Comparison of ENCODE assay signal across 24 mouse cellular contexts in genomic region chr11:6581560-6581959, GRCm38 (mm10). TPM values are rescaled to one million over a fixed set of nuclear protein-coding genes. Genes with fewer than 3 reads are reported as not detected.
DNase-seq lines count a peak whose midpoint lies in the region; ATAC-seq and TF ChIP-seq lines count a peak whose summit lies in the region.
"Had no signal": no experiment of that assay in that cellular context is flagged by ENCODE, and none has a peak within 500 bp of the region (broad histone marks: within the 10 kb centered on the region; RNA-seq: fewer than 3 reads in every experiment).

No protein-coding gene starts in this region.

- no peak overlapping the region for H3K4me3 ChIP-seq in midbrain, embryonic 11.5 days (ENCODE audit: low read depth, low read length)
- H3K4me3 ChIP-seq in midbrain, embryonic 14.5 days (replicated peaks; ENCODE audit: low read depth, low read length) = no peak overlapping the region
- H3K4me3 ChIP-seq in CH12.LX (replicated peaks in 1 of 3; ENCODE audit: low read depth in 2 of 3, low read length in 2 of 3, poor library complexity in 1 of 3) = no peak overlapping the region
- H3K4me3 ChIP-seq in cerebellum, adult 2 months (replicated peaks; ENCODE audit: insufficient read depth, low read depth, low read length) = no peak overlapping the region
- H3K4me3 ChIP-seq: embryonic facial prominence, embryonic 15.5 days; erythroblast, embryonic 14.5 days; forebrain, embryonic 10.5 days; hindbrain, embryonic 13.5 days had no signal

- H3K9me3 ChIP-seq in midbrain, embryonic 11.5 days (ENCODE audit: control insufficient read depth, low read length) = no peaks in the 10 kb centered on the region
- no peaks in the 10 kb centered on the region for H3K9me3 ChIP-seq in midbrain, embryonic 14.5 days (ENCODE audit: control insufficient read depth, low read length)
- H3K9me3 ChIP-seq in CH12.LX (replicated peaks; ENCODE audit: low read length) = no peaks in the 10 kb centered on the region
- H3K9me3 ChIP-seq: embryonic facial prominence, embryonic 15.5 days; forebrain, embryonic 10.5 days; hindbrain, embryonic 13.5 days had no signal

- H3K79me2 ChIP-seq in CH12.LX (replicated peaks; ENCODE audit: control insufficient read depth, extremely low read depth, insufficient read depth, poor library complexity, severe bottlenecking) = no peaks in the 10 kb centered on the region

- ATAC-seq in midbrain, embryonic 11.5 days (ENCODE audit: low FRiP score) = no peak
- ATAC-seq in midbrain, embryonic 14.5 days (ENCODE audit: low FRiP score, low TSS enrichment) = no peak
- ATAC-seq: forebrain, embryonic 14.5 days; hindbrain, postnatal 0 days had no signal

- no peaks in the 10 kb centered on the region for H3K36me3 ChIP-seq in midbrain, embryonic 11.5 days (ENCODE audit: control insufficient read depth, insufficient read depth, low read length)
- peaks cover 9% of the 10 kb centered on the region for H3K36me3 ChIP-seq in midbrain, embryonic 14.5 days (ENCODE audit: control insufficient read depth, insufficient read depth, low read length)
- H3K36me3 ChIP-seq in CH12.LX (replicated peaks in 1 of 2; ENCODE audit: control insufficient read depth in 1 of 2, insufficient read depth in 1 of 2, low read length in 1 of 2) = peaks cover 20 to 64% of the 10 kb centered on the region in 2 experiments

- intact Hi-C loops in heart, postnatal 10 days (cut with DNase I) = no loop called here

- 0 out of 2 replicates have a peak, but pooled peaks have one; percentile 16 for TF ChIP-seq EP300 in CH12.LX (IDR thresholded peaks at IDR 0.05; ENCODE audit: low read length)

- no peak for TF ChIP-seq CTCF in CH12.LX (conservative IDR thresholded peaks at IDR 0.05 in 1 of 2, IDR thresholded peaks at IDR 0.05 in 1 of 2; ENCODE audit: low read depth in 2 of 2, low read length in 2 of 2)
- TF ChIP-seq CTCF in cerebellum, adult 2 months (IDR thresholded peaks at IDR 0.05; ENCODE audit: borderline replicate concordance, insufficient read depth, low read depth, low read length) = no peak

- dilution Hi-C loops in CH12.LX (cut with MboI; ENCODE audit: extremely low pct_ligation_motif_present, extremely low pct_unique_long_range_greater_than_20kb, low sequenced_read_pairs) = no loop called here

- TF ChIP-seq POLR2A in CH12.LX (IDR thresholded peaks at IDR 0.05; ENCODE audit: low read depth, low read length) = no peak
- TF ChIP-seq POLR2A in cerebellum, adult 2 months (IDR thresholded peaks at IDR 0.05; ENCODE audit: borderline replicate concordance, insufficient read depth, low read length) = no peak

- peak; percentile 33 for DNase-seq in midbrain, embryonic 11.5 days (ENCODE audit: low spot score, missing footprints)
- DNase-seq in midbrain, embryonic 14.5 days = no peak
- peak; percentile 77 to 85 for DNase-seq in B cell, adult 2 months
- DNase-seq in CH12.LX (ENCODE audit: extremely low read depth) = peak; percentile 66
- no peak for DNase-seq in heart, postnatal 10 days
- DNase-seq in cerebellum, adult 2 months = no peak
- DNase-seq: adrenal gland, postnatal 10 days; cerebellum, adult 11-12 months; cerebellum, adult 9-11 months; cerebellum, postnatal 36 days; gastrocnemius, postnatal 36 days; heart, adult 11 months; heart, postnatal 14 days had no signal

- H3K4me1 ChIP-seq in midbrain, embryonic 11.5 days (ENCODE audit: control insufficient read depth, insufficient read depth, low read length) = no peaks in the 10 kb centered on the region
- no peaks in the 10 kb centered on the region for H3K4me1 ChIP-seq in midbrain, embryonic 14.5 days (ENCODE audit: control insufficient read depth, insufficient read depth, low read length)
- peaks cover 13 to 54% of the 10 kb centered on the region in 2 experiments for H3K4me1 ChIP-seq in CH12.LX (ENCODE audit: control insufficient read depth in 1 of 2, insufficient read depth in 2 of 2)
- H3K4me1 ChIP-seq in cerebellum, adult 2 months (ENCODE audit: control insufficient read depth, insufficient read depth, low read length) = peaks cover 14% of the 10 kb centered on the region
- H3K4me1 ChIP-seq: embryonic facial prominence, embryonic 15.5 days had no signal

- TF ChIP-seq RAD21 in CH12.LX (IDR thresholded peaks at IDR 0.05; ENCODE audit: low read depth, low read length) = no peak

- H3K9ac ChIP-seq in midbrain, embryonic 11.5 days (ENCODE audit: low read length) = no peak overlapping the region
- H3K9ac ChIP-seq in midbrain, embryonic 14.5 days (replicated peaks; ENCODE audit: low read length) = no peak overlapping the region
- no peak overlapping the region for H3K9ac ChIP-seq in CH12.LX (ENCODE audit: insufficient read depth, low read depth)
- H3K9ac ChIP-seq: embryonic facial prominence, embryonic 15.5 days; hindbrain, embryonic 13.5 days had no signal

- H3K27me3 ChIP-seq in midbrain, embryonic 11.5 days (ENCODE audit: control insufficient read depth, insufficient read depth, low read length) = no peaks in the 10 kb centered on the region
- no peaks in the 10 kb centered on the region for H3K27me3 ChIP-seq in midbrain, embryonic 14.5 days (ENCODE audit: control insufficient read depth, insufficient read depth, low read length)
- no peaks in the 10 kb centered on the region for H3K27me3 ChIP-seq in CH12.LX (replicated peaks)
- no peaks in the 10 kb centered on the region for H3K27me3 ChIP-seq in cerebellum, adult 2 months (ENCODE audit: control insufficient read depth, insufficient read depth, low read length)
- H3K27me3 ChIP-seq: embryonic facial prominence, embryonic 15.5 days; hindbrain, embryonic 13.5 days had no signal

- WGBS in midbrain, embryonic 11.5 days = 89% methylated on average over 2 of the region's 2 CpGs
- WGBS in midbrain, embryonic 14.5 days = 94% methylated on average over 2 of the region's 2 CpGs
- WGBS in cerebellum, adult 2 months = 97% methylated on average over 2 of the region's 2 CpGs

- in situ Hi-C loops in CH12.LX (cut with MboI; ENCODE audit: low pct_ligation_motif_present, low pct_unique_long_range_greater_than_20kb, low sequenced_read_pairs) = loop anchor here (5.0 kb wide), 1 partner anchor 34 kb away; the partner anchor contains the start of gene Ccm2

- H3K4me2 ChIP-seq in midbrain, embryonic 11.5 days = no peak overlapping the region
- H3K4me2 ChIP-seq in midbrain, embryonic 14.5 days (ENCODE audit: low read length) = no peak overlapping the region
- no peak overlapping the region for H3K4me2 ChIP-seq in CH12.LX (ENCODE audit: insufficient read depth, low read depth, poor library complexity, severe bottlenecking)
- H3K4me2 ChIP-seq: embryonic facial prominence, embryonic 15.5 days; hindbrain, embryonic 13.5 days had no signal

- no peak overlapping the region for H3K27ac ChIP-seq in midbrain, embryonic 11.5 days (ENCODE audit: low read depth, low read length)
- H3K27ac ChIP-seq in midbrain, embryonic 14.5 days (replicated peaks; ENCODE audit: low read depth, low read length) = no peak overlapping the region
- no peak overlapping the region for H3K27ac ChIP-seq in CH12.LX (ENCODE audit: insufficient read depth, low read depth)
- no peak overlapping the region for H3K27ac ChIP-seq in cerebellum, adult 2 months (ENCODE audit: insufficient read depth, low read length)
- H3K27ac ChIP-seq: embryonic facial prominence, embryonic 15.5 days; forebrain, embryonic 10.5 days; hindbrain, embryonic 13.5 days; hindbrain, postnatal 0 days had no signal

TF ChIP-seq in CH12.LX, 34 proteins besides CTCF, POLR2A, EP300 and RAD21 (continues in another document):
- TF ChIP-seq ETS1 (conservative IDR thresholded peaks at IDR 0.05; ENCODE audit: low read depth, low read length) (peak; percentile 70), BHLHE40 (IDR thresholded peaks at IDR 0.05; ENCODE audit: low read depth, low read length) (peak; percentile 68; the same call in 1 of the 2 replicates), MAX (IDR thresholded peaks at IDR 0.05; ENCODE audit: low read length) (no peak), NELFE (IDR thresholded peaks at IDR 0.05; ENCODE audit: low read depth, low read length) (no peak), ZMIZ1 (IDR thresholded peaks at IDR 0.05; ENCODE audit: low read depth, low read length) (no peak), TCF12 (IDR thresholded peaks at IDR 0.05; ENCODE audit: low read depth, low read length) (no peak), KAT2A (IDR thresholded peaks at IDR 0.05; ENCODE audit: insufficient replicate concordance, low read length) (0 out of 2 replicates have a peak, but pooled peaks have one; percentile 53)

RNA-seq across cellular contexts. Expression of gene Nacad, which starts 24.3 kb away (rescaled TPM):
- 37.1 and 38.4 TPM in 2 replicates for polyA plus RNA-seq in midbrain, embryonic 11.5 days (2014; fragmentation: Nextera tagmentation; extraction: Ambion mirVana)
- polyA plus RNA-seq in midbrain, embryonic 14.5 days (2014; fragmentation: Nextera tagmentation; extraction: Ambion mirVana) = 88.5 and 100.0 TPM in 2 replicates
- total RNA-seq in CH12.LX (2012; rRNA removed) = 0.13 TPM in 2 replicates
- total RNA-seq in CH12.LX (2014; rRNA removed) = not detected in 2 replicates
- polyA plus RNA-seq in CH12.LX (2012; ENCODE audit: insufficient read length, low read depth) = 0.34 TPM in 1 of 2 replicates, not detected in the other
- total RNA-seq in heart, postnatal 10 days (2021) = 1 to 10 TPM in 1 of 2 experiments, under 1 TPM in 1; 0.60 to 1.1 TPM
- 70.0 and 94.4 TPM in 2 replicates for polyA plus RNA-seq in cerebellum, adult 2 months (2012; rRNA removed)

RNA-seq across cellular contexts. Expression of gene Ccm2, which starts 34.9 kb away (rescaled TPM):
- polyA plus RNA-seq in midbrain, embryonic 11.5 days (2014; fragmentation: Nextera tagmentation; extraction: Ambion mirVana) = 72.8 and 81.6 TPM in 2 replicates
- polyA plus RNA-seq in midbrain, embryonic 14.5 days (2014; fragmentation: Nextera tagmentation; extraction: Ambion mirVana) = 73.8 and 84.3 TPM in 2 replicates
- total RNA-seq in CH12.LX (2012; rRNA removed) (30.4 and 31.6 TPM in 2 replicates), CH12.LX (2014; rRNA removed) (32.7 and 32.9 TPM in 2 replicates)
- polyA plus RNA-seq in CH12.LX (2012; ENCODE audit: insufficient read length, low read depth) = 29.4 and 34.5 TPM in 2 replicates
- 10 to 100 TPM; 28.3 to 29.6 TPM for total RNA-seq in heart, postnatal 10 days (2021)
- 86.8 and 92.5 TPM in 2 replicates for polyA plus RNA-seq in cerebellum, adult 2 months (2012; rRNA removed)

RNA-seq across cellular contexts. Expression of gene Tbrg4, which starts 44.3 kb away (rescaled TPM):
- 35.5 and 38.3 TPM in 2 replicates for polyA plus RNA-seq in midbrain, embryonic 11.5 days (2014; fragmentation: Nextera tagmentation; extraction: Ambion mirVana)
- polyA plus RNA-seq in midbrain, embryonic 14.5 days (2014; fragmentation: Nextera tagmentation; extraction: Ambion mirVana) = 28.1 and 30.2 TPM in 2 replicates
- total RNA-seq in CH12.LX (2012; rRNA removed) (93.1 and 118 TPM in 2 replicates), CH12.LX (2014; rRNA removed) (59.3 and 69.0 TPM in 2 replicates)
- 170 and 191 TPM in 2 replicates for polyA plus RNA-seq in CH12.LX (2012; ENCODE audit: insufficient read length, low read depth)
- total RNA-seq in heart, postnatal 10 days (2021) = 100 to 1,000 TPM; 103 to 106 TPM
- polyA plus RNA-seq in cerebellum, adult 2 months (2012; rRNA removed) = 83.8 and 87.0 TPM in 2 replicates

RNA-seq across cellular contexts. Expression of gene Wap, which starts 56.9 kb away (rescaled TPM):
- not detected in 2 replicates for polyA plus RNA-seq in midbrain, embryonic 11.5 days (2014; fragmentation: Nextera tagmentation; extraction: Ambion mirVana)
- not detected in 2 replicates for polyA plus RNA-seq in midbrain, embryonic 14.5 days (2014; fragmentation: Nextera tagmentation; extraction: Ambion mirVana)
- not detected in 2 replicates for total RNA-seq in CH12.LX (2012; rRNA removed)
- total RNA-seq in CH12.LX (2014; rRNA removed) = not detected in 2 replicates
- not detected in 2 replicates for polyA plus RNA-seq in CH12.LX (2012; ENCODE audit: insufficient read length, low read depth)
- not detected for total RNA-seq in heart, postnatal 10 days (2021)
- not detected in 2 replicates for polyA plus RNA-seq in cerebellum, adult 2 months (2012; rRNA removed)
- total RNA-seq: adrenal gland, postnatal 10 days; ES-E14; gastrocnemius, adult 8-10 months; gastrocnemius, postnatal 36 days; heart, postnatal 14 days; hematopoietic stem cell, adult 5-6 weeks; hindbrain, postnatal 0 days had no signal
- polyA plus RNA-seq: embryonic facial prominence, embryonic 15.5 days; erythroblast, embryonic 14.5 days; forebrain, embryonic 10.5 days; forebrain, embryonic 14.5 days; heart, embryonic 14.5 days; hindbrain, embryonic 13.5 days; hindbrain, postnatal 0 days; intestine, embryonic 14.5 days had no signal

Comparison
In these comparisons a context has a peak if more than half of its experiments do, and no peak if none do; other contexts are left out.
1. DNase-seq: peak in midbrain, embryonic 11.5 days (single experiment), B cell, adult 2 months (2 of 2) and CH12.LX (single experiment); none in midbrain, embryonic 14.5 days (single experiment), heart, postnatal 10 days (0 of 2) and cerebellum, adult 2 months (0 of 2).
2. RNA of gene Nacad, which starts 24.3 kb away (polyA plus RNA-seq): 88.5 to 100.0 TPM in midbrain, embryonic 14.5 days, 70.0 to 94.4 TPM in cerebellum, adult 2 months and 37.1 to 38.4 TPM in midbrain, embryonic 11.5 days; 0.34 TPM in CH12.LX; every median in the first group is over 10 times any median in the second.